Mouse (Mus musculus): ENCODE measurements around the gene Akap13. TPM values are rescaled to one million over a fixed set of nuclear protein-coding genes. Genes with fewer than 3 reads are reported as not detected.
"Not testable (repeated sequence)": the region's sequence is repeated elsewhere in the genome, so short reads cannot be mapped to it uniquely, and the experiment has no call there.

The Akap13 gene
- polyA plus RNA-seq, 1 experiment from 2014 or later: 24.3 TPM

DNA sequence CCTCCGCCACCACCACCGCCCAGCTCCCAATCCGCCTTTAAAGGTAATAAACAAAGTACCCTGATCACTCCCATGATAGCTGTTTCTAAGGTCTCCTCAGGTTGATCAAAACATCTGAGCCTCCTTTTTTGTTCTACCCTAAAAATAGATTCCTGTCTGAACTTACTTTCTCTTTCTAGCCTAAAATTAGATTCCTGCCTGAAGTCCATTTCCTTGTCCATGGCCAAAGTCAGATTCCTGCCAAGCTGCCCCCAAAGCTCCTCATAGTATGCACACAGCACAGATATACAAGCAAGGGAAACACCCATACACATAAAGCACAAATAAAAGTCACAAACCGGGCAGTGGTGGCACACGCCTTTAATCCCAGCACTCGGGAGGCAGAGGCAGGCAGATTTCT is 334.4 kb downstream of the Akap13 start:
- no peaks in the 10 kb centered on the region for H3K27me3 ChIP-seq (ENCODE audit: insufficient read depth, low read length)
- no peak for TF ChIP-seq CTCF (IDR thresholded peaks at IDR 0.05; ENCODE audit: low read depth)
- DNase-seq (ENCODE audit: low spot score) (peak; percentile 16), ATAC-seq (replicated peaks; ENCODE audit: low FRiP score, low read depth) (no peak)
- 91% methylated on average over 6 of the region's 6 CpGs for WGBS
- H3K4me1 ChIP-seq (replicated peaks; ENCODE audit: insufficient read depth, low read length): 0 out of 2 replicates have a peak, but pooled peaks cover 5% of the 10 kb centered on the region
- no peak overlapping the region for H3K9ac ChIP-seq (ENCODE audit: low read depth, low read length)
- H3K4me3 ChIP-seq (replicated peaks; ENCODE audit: low read depth, low read length): no peak overlapping the region
- no peaks in the 10 kb centered on the region for H3K9me3 ChIP-seq (replicated peaks; ENCODE audit: low read length)
- H3K27ac ChIP-seq: no peak overlapping the region
- H3K36me3 ChIP-seq (ENCODE audit: insufficient read depth, low read length): no peaks in the 10 kb centered on the region
- no peak overlapping the region for H3K4me2 ChIP-seq (ENCODE audit: low read length)

DNA sequence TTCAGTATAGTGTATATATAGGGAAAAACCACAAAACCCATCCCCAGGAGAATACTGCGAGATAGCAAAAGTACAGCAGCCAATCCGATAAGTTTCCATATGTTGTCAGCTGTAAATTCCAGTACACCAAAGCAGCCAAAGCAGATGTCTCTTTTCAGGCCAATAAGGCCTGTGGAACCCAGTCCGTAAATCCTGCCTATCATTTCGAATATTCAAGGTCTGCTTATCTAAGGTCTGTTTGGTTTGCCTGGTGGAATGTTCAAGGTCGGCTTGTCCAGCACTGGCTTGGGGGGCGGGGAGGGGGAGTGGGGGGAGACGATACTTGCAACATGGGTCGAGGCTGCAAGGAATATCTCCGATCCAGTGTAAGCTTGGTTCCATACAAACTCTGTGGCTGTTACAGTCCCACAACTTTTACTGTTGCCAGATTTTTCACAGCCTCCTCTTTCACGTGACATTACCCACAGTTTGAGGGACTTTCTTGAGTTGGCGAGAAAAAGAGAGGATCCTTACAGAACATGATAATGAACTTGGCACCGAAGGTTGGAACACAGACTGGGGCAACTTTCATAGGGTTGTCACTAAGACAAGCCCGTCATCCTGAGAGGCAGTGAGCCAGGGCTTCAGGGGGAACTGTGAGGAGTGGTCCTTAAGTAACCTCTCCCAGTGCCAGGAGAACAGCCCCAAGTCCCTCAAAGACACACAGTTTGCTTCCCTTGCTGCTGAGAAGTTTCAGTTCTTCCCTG is 335.9 kb downstream of the Akap13 start:
- H3K27me3 ChIP-seq (ENCODE audit: insufficient read depth, low read length); H3K27ac ChIP-seq; H3K4me2 ChIP-seq (ENCODE audit: low read length); H3K9ac ChIP-seq (ENCODE audit: low read depth, low read length); H3K4me3 ChIP-seq (replicated peaks; ENCODE audit: low read depth, low read length); H3K9me3 ChIP-seq (replicated peaks; ENCODE audit: low read length); ATAC-seq (replicated peaks; ENCODE audit: low FRiP score, low read depth); H3K4me1 ChIP-seq (replicated peaks; ENCODE audit: insufficient read depth, low read length); H3K36me3 ChIP-seq (ENCODE audit: insufficient read depth, low read length): not testable (repeated sequence)
- peak; percentile 81 for DNase-seq (ENCODE audit: low spot score)
- WGBS: 44% methylated on average over 12 of the region's 13 CpGs

DNA sequence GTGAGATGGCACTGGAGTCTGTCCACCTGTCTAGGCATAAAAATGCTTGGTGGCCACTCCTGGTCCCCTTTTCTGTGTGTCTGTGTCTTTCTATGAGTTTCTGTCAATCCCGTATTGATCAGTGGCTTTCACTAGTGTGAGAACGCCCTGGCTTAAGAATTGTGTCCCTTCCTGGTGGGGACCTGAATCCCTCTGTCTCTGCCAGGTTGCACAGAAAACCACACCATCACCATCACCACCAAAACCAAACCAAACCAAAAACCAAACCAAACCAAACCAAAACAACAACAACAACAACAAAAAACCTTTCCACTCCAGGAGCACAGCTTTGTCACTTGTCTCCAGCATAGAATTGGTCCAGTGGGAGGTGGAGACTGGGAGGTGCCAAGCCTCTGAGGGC is 337.8 kb downstream of the Akap13 start:
- no peak for TF ChIP-seq CTCF (IDR thresholded peaks at IDR 0.05; ENCODE audit: low read depth)
- Histone ChIP-seq H3K4me1 (replicated peaks; ENCODE audit: insufficient read depth, low read length) (no peaks in the 10 kb centered on the region), H3K27ac (no peak overlapping the region), H3K9me3 (replicated peaks; ENCODE audit: low read length) (no peaks in the 10 kb centered on the region), H3K27me3 (ENCODE audit: insufficient read depth, low read length) (no peaks in the 10 kb centered on the region), H3K4me2 (ENCODE audit: low read length) (no peak overlapping the region), H3K4me3 (replicated peaks; ENCODE audit: low read depth, low read length) (no peak overlapping the region), H3K9ac (ENCODE audit: low read depth, low read length) (no peak overlapping the region), H3K36me3 (ENCODE audit: insufficient read depth, low read length) (no peaks in the 10 kb centered on the region)
- ATAC-seq (replicated peaks; ENCODE audit: low FRiP score, low read depth) (no peak), DNase-seq (ENCODE audit: low spot score) (no peak)
- WGBS: 77% methylated on average over 2 of the region's 2 CpGs

DNA sequence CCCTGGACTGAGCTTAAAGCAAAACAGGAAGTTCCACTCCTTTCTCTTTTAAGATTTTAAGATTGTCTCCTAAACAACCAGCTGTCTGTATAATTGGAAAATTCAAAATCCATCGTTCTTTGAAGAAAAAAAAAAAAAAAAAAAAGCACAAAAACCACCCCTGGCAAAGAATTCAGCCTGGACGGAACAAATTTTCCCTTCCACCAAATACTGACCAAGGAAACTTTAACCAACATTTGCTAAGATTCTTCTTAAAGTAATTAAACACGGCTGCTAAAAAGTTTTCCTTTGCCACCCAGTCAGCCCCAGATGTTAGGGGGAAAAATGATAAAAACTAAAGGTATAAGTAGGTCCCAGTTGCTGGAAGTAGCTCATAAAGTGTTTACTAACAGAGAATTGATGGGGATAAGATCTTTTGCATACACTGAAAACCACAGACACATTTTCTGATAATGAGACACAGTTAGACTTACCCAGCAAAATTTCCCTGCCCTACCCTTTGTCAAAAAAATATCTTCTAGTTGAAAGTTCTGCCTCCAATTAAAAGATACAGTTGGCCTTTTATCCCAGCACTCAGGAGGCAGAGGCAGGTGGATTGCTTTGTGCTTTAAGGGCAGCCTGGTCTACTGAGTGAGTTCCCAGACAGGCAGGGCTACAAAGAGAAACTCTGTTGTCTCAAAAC is 338.5 kb downstream of the Akap13 start:
- no peak for DNase-seq (ENCODE audit: low spot score)
- no peak overlapping the region for H3K9ac ChIP-seq (ENCODE audit: low read depth, low read length)
- no peak overlapping the region for H3K27ac ChIP-seq
- H3K4me1 ChIP-seq (replicated peaks; ENCODE audit: insufficient read depth, low read length): no peaks in the 10 kb centered on the region
- WGBS: 42% methylated on average over 3 of the region's 3 CpGs
- no peak overlapping the region for H3K4me3 ChIP-seq (replicated peaks; ENCODE audit: low read depth, low read length)
- H3K36me3 ChIP-seq (ENCODE audit: insufficient read depth, low read length): no peaks in the 10 kb centered on the region
- no peak overlapping the region for H3K4me2 ChIP-seq (ENCODE audit: low read length)
- no peaks in the 10 kb centered on the region for H3K27me3 ChIP-seq (ENCODE audit: insufficient read depth, low read length)
- no peak for TF ChIP-seq CTCF (IDR thresholded peaks at IDR 0.05; ENCODE audit: low read depth)
- ATAC-seq (replicated peaks; ENCODE audit: low FRiP score, low read depth): no peak
- no peaks in the 10 kb centered on the region for H3K9me3 ChIP-seq (replicated peaks; ENCODE audit: low read length)

DNA sequence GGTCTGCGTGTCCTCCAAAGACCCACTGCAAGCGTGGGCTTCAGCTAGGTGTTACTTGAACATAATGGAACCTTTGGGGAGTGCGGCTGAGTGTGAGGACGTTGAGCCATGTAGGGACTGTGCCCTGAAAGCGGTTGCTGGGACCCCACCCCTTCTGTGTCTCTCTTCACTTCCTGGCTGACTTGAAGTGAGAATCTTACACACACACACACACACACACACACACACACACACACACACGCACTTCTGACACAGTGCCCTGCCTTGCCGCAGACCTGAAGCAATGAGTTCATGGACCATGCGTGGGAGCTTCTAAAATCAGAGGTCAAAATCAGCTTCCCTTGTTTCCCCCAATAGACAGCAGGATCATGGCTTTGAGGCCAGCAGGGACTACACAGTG is 339.8 kb downstream of the Akap13 start:
- no peaks in the 10 kb centered on the region for H3K27me3 ChIP-seq (ENCODE audit: insufficient read depth, low read length)
- TF ChIP-seq CTCF (IDR thresholded peaks at IDR 0.05; ENCODE audit: low read depth): no peak
- H3K4me1 ChIP-seq (replicated peaks; ENCODE audit: insufficient read depth, low read length): no peaks in the 10 kb centered on the region
- WGBS: 73% methylated on average over 8 of the region's 8 CpGs
- no peak overlapping the region for H3K4me3 ChIP-seq (replicated peaks; ENCODE audit: low read depth, low read length)
- no peak overlapping the region for H3K4me2 ChIP-seq (ENCODE audit: low read length)
- no peaks in the 10 kb centered on the region for H3K36me3 ChIP-seq (ENCODE audit: insufficient read depth, low read length)
- no peaks in the 10 kb centered on the region for H3K9me3 ChIP-seq (replicated peaks; ENCODE audit: low read length)
- no peak overlapping the region for H3K27ac ChIP-seq
- DNase-seq (ENCODE audit: low spot score): no peak
- no peak overlapping the region for H3K9ac ChIP-seq (ENCODE audit: low read depth, low read length)
- ATAC-seq (replicated peaks; ENCODE audit: low FRiP score, low read depth): no peak

DNA sequence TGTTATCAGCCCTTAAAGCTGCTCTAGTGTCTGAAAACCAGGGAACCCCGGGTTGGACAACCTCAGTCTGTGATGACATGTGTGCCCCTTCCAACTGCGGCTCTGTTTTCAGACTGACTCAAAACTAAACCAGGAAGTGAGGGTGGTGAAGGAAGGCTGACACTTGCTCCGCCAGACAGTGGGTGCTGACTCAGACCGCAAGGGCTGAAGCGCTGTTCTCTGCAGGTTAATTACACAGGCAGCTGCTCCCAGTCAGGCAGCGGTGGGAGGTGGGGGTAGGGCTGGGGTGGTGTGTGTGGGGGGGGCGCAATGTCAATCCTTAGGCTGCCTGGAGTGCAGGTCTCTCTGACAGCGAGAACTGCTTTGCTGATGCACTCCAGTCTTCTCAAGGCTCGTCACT is 341.1 kb downstream of the Akap13 start:
- H3K9me3 ChIP-seq (replicated peaks; ENCODE audit: low read length): no peaks in the 10 kb centered on the region
- no peak for TF ChIP-seq CTCF (IDR thresholded peaks at IDR 0.05; ENCODE audit: low read depth)
- DNase-seq (ENCODE audit: low spot score): peak; percentile 51
- peak overlapping the region; percentile 21; the same call in 1 of the 2 replicates for H3K4me2 ChIP-seq (ENCODE audit: low read length)
- peak; percentile 76 for ATAC-seq (replicated peaks; ENCODE audit: low FRiP score, low read depth)
- no peak overlapping the region for H3K4me3 ChIP-seq (replicated peaks; ENCODE audit: low read depth, low read length)
- 10% methylated on average over 9 of the region's 9 CpGs for WGBS
- H3K36me3 ChIP-seq (ENCODE audit: insufficient read depth, low read length): no peaks in the 10 kb centered on the region
- H3K9ac ChIP-seq (ENCODE audit: low read depth, low read length): no peak overlapping the region
- no peaks in the 10 kb centered on the region for H3K27me3 ChIP-seq (ENCODE audit: insufficient read depth, low read length)
- H3K4me1 ChIP-seq (replicated peaks; ENCODE audit: insufficient read depth, low read length): no peaks in the 10 kb centered on the region
- H3K27ac ChIP-seq: no peak overlapping the region
